Mouse (Mus musculus): ENCODE measurements at regions not wholly inside any gene's neighbourhood (a gene's known extent, or its start where the extent isn't known, plus 50 kb on each side); places are given as distances from the start of the nearest gene placed in this dataset.

DNA sequence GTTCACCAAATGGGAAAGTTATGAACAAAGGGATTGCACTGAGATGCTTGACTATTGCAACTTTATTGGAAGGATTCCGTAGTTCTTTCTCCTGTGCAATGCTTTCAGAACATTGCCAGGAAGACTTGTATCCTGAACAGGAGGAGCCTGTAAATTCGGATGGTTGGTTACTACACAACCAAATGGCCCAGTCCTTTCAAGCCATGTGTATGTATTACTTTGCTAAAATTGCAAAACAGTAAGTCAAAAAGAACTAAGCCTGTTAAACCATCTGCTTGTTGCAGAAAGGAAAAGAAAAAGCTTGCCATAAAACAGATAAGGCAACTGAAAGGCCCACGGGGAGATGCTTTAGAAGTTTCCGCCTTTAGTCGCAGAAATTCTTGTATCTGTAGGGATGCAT, 124.5 kb upstream of the Ccng1 start:
- ATAC-seq, result no peak
- Histone ChIP-seq H3K27ac (ENCODE audit: low read length) (no peak overlapping the region), H3K27me3 (ENCODE audit: control insufficient read depth, insufficient read depth, low read depth, low read length) (no peaks in the 10 kb centered on the region), H3K4me1 (ENCODE audit: control insufficient read depth, insufficient read depth, low read length) (peaks cover 3% of the 10 kb centered on the region; the same call in 1 of the 2 replicates), H3K9ac (ENCODE audit: low read depth, low read length) (no peak overlapping the region), H3K4me2 (ENCODE audit: low read length) (no peak overlapping the region), H3K9me3 (replicated peaks; ENCODE audit: control insufficient read depth, low read length, poor library complexity, severe bottlenecking) (no peaks in the 10 kb centered on the region), H3K4me3 (ENCODE audit: low read depth, low read length) (no peak overlapping the region), H3K36me3 (ENCODE audit: control insufficient read depth, insufficient read depth, low read length) (no peaks in the 10 kb centered on the region)
- WGBS, result 89% methylated on average over 5 of the region's 5 CpGs

DNA sequence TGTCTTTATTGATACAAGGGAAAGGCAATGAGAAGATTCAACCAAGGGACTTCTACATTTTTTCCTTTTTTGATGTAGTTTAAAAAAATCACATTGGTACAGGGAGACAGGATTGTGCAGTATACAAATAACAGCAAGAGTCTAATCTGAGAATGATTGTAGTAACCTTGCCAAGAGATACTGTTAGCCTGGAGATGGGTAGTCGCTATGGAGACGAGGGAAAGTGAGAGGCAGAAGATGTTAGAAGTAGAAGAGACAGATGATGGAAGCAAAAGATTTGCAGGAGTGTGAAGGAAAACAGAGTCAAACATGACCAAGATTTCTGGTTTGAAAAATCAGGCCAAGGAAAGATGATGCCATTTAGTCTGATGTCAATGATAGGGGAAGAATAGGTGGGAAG, 117.9 kb upstream of the Ccng1 start:
- no peak overlapping the region for H3K27ac ChIP-seq (ENCODE audit: low read length)
- no peak overlapping the region for H3K4me3 ChIP-seq (ENCODE audit: low read depth, low read length)
- no peaks in the 10 kb centered on the region for H3K27me3 ChIP-seq (ENCODE audit: control insufficient read depth, insufficient read depth, low read depth, low read length)
- no peak overlapping the region for H3K9ac ChIP-seq (ENCODE audit: low read depth, low read length)
- H3K4me2 ChIP-seq (ENCODE audit: low read length), result no peak overlapping the region
- 93% methylated on average over 2 of the region's 2 CpGs for WGBS
- no peak for ATAC-seq
- no peaks in the 10 kb centered on the region for H3K4me1 ChIP-seq (ENCODE audit: control insufficient read depth, insufficient read depth, low read length)
- no peaks in the 10 kb centered on the region for H3K9me3 ChIP-seq (replicated peaks; ENCODE audit: control insufficient read depth, low read length, poor library complexity, severe bottlenecking)
- H3K36me3 ChIP-seq (ENCODE audit: control insufficient read depth, insufficient read depth, low read length), result no peaks in the 10 kb centered on the region

- no peak for ATAC-seq
- no peaks in the 10 kb centered on the region for H3K27me3 ChIP-seq (ENCODE audit: control insufficient read depth, insufficient read depth, low read depth, low read length)
- WGBS, result 22% methylated on average over 2 of the region's 2 CpGs
These were observed 110.6 kb upstream of the Ccng1 start for GRCm38 (mm10) chr11:40865694-40866093.

DNA sequence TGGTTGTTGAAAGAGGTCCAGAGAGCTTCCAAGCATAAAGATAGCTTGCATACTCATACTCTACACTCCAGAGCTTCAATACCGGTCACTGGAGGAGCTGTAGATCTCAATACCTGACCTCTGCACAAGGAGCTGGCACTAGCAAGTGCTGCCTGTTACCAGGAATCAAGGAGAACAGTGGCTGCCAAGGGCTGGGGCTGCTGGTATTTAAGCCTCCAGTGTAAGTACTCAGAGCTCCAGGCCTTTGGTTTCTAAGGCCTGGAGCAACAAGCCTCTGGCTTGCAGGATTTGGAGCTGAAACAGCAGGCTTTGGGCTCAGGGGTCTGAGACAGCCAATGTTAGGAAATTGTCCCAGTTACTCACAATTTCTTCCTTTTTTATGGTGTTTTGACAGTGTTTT, 96.2 kb upstream of the Ccng1 start:
- Histone ChIP-seq H3K9ac (ENCODE audit: low read depth, low read length) (no peak overlapping the region), H3K27me3 (ENCODE audit: control insufficient read depth, insufficient read depth, low read depth, low read length) (no peaks in the 10 kb centered on the region), H3K36me3 (ENCODE audit: control insufficient read depth, insufficient read depth, low read length) (no peaks in the 10 kb centered on the region), H3K27ac (ENCODE audit: low read length) (no peak overlapping the region), H3K4me3 (ENCODE audit: low read depth, low read length) (no peak overlapping the region), H3K4me1 (ENCODE audit: control insufficient read depth, insufficient read depth, low read length) (no peaks in the 10 kb centered on the region), H3K4me2 (ENCODE audit: low read length) (no peak overlapping the region), H3K9me3 (replicated peaks; ENCODE audit: control insufficient read depth, low read length, poor library complexity, severe bottlenecking) (no peaks in the 10 kb centered on the region)
- ATAC-seq, result no peak
- 91% methylated on average over 1 of the region's 1 CpGs for WGBS

More at GRCm38 (mm10) chr11:40865694-40866093, 110.6 kb upstream of the Ccng1 start:
- Histone ChIP-seq H3K36me3 (ENCODE audit: control insufficient read depth, insufficient read depth, low read length) (no peaks in the 10 kb centered on the region), H3K4me2 (ENCODE audit: low read length) (no peak overlapping the region), H3K9me3 (replicated peaks; ENCODE audit: control insufficient read depth, low read length, poor library complexity, severe bottlenecking) (no peaks in the 10 kb centered on the region), H3K9ac (ENCODE audit: low read depth, low read length) (no peak overlapping the region), H3K4me1 (ENCODE audit: control insufficient read depth, insufficient read depth, low read length) (no peaks in the 10 kb centered on the region), H3K4me3 (ENCODE audit: low read depth, low read length) (no peak overlapping the region), H3K27ac (ENCODE audit: low read length) (no peak overlapping the region)

DNA sequence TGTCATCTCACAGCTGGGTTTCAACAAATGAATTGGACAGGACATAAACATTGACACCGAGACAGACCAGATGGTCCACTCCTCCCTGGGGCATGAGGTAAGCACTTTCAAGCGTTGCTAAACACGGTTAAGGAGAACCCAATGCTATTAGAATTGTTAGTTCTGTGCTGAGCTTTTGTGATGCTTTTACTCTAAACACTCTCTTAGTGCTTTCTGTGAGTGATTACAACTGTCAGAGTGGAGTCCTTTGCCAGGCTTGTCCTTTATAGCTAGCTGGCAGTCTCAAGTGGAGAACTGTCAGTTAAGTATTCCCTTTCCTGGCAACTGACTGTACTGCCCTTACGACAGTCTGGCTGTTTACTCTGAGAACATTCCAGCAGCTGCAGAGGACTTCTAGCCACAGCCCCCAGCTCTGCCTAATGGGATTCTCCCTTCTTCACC, 95.6 kb upstream of the Ccng1 start:
- no peak for ATAC-seq

DNA sequence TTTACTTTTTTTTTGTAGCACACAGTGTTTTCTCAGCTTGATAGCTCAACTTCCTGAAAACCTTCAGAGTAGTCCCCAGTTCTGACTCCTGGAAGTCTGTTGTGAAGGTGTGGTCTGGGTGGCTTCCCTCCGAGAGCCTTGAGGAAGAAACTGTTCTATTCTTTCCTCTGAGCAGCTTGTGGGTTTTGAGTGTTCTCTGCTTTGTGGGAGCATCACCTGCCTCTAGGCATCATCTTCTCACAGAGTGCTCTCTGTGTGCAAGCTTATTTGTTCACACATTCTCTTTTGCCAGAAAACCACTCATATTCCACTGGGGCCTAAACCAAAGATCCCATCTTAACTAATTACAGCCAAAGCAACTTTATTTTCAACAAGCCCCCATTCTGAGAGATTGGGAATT, 91.5 kb upstream of the Ccng1 start:
- 89% methylated on average over 1 of the region's 1 CpGs for WGBS
- no peak overlapping the region for H3K4me3 ChIP-seq (ENCODE audit: low read depth, low read length)
- no peaks in the 10 kb centered on the region for H3K9me3 ChIP-seq (replicated peaks; ENCODE audit: control insufficient read depth, low read length, poor library complexity, severe bottlenecking)
- no peaks in the 10 kb centered on the region for H3K27me3 ChIP-seq (ENCODE audit: control insufficient read depth, insufficient read depth, low read depth, low read length)
- H3K9ac ChIP-seq (ENCODE audit: low read depth, low read length), result no peak overlapping the region
- no peaks in the 10 kb centered on the region for H3K4me1 ChIP-seq (ENCODE audit: control insufficient read depth, insufficient read depth, low read length)
- ATAC-seq, result no peak
- no peak overlapping the region for H3K27ac ChIP-seq (ENCODE audit: low read length)
- H3K4me2 ChIP-seq (ENCODE audit: low read length), result no peak overlapping the region
- no peaks in the 10 kb centered on the region for H3K36me3 ChIP-seq (ENCODE audit: control insufficient read depth, insufficient read depth, low read length)

More for the DNA sequence above, 95.6 kb upstream of the Ccng1 start:
- Histone ChIP-seq H3K9ac (ENCODE audit: low read depth, low read length) (no peak overlapping the region), H3K4me2 (ENCODE audit: low read length) (no peak overlapping the region), H3K4me3 (ENCODE audit: low read depth, low read length) (no peak overlapping the region), H3K27me3 (ENCODE audit: control insufficient read depth, insufficient read depth, low read depth, low read length) (no peaks in the 10 kb centered on the region), H3K36me3 (ENCODE audit: control insufficient read depth, insufficient read depth, low read length) (no peaks in the 10 kb centered on the region), H3K27ac (ENCODE audit: low read length) (no peak overlapping the region), H3K4me1 (ENCODE audit: control insufficient read depth, insufficient read depth, low read length) (no peaks in the 10 kb centered on the region), H3K9me3 (replicated peaks; ENCODE audit: control insufficient read depth, low read length, poor library complexity, severe bottlenecking) (no peaks in the 10 kb centered on the region)
- whole genome bisulfite sequencing, result 52% methylated on average over 4 of the region's 4 CpGs

GRCm38 (mm10) chr11:40835393-40835792, 80.3 kb upstream of the Ccng1 start:
- no peak overlapping the region for H3K4me3 ChIP-seq (ENCODE audit: low read depth, low read length)
- ATAC-seq, result no peak
- 72% methylated on average over 4 of the region's 4 CpGs for WGBS

More at GRCm38 (mm10) chr11:40835393-40835792, 80.3 kb upstream of the Ccng1 start:
- no peaks in the 10 kb centered on the region for H3K4me1 ChIP-seq (ENCODE audit: control insufficient read depth, insufficient read depth, low read length)
- H3K4me2 ChIP-seq (ENCODE audit: low read length), result no peak overlapping the region
- H3K9me3 ChIP-seq (replicated peaks; ENCODE audit: control insufficient read depth, low read length, poor library complexity, severe bottlenecking), result 0 out of 2 replicates have a peak, but pooled peaks cover 3% of the 10 kb centered on the region
- no peaks in the 10 kb centered on the region for H3K27me3 ChIP-seq (ENCODE audit: control insufficient read depth, insufficient read depth, low read depth, low read length)
- no peak overlapping the region for H3K9ac ChIP-seq (ENCODE audit: low read depth, low read length)
- H3K36me3 ChIP-seq (ENCODE audit: control insufficient read depth, insufficient read depth, low read length), result no peaks in the 10 kb centered on the region
- no peak overlapping the region for H3K27ac ChIP-seq (ENCODE audit: low read length)
